Mouse (Mus musculus): Measurements from ENCODE around the gene Wfdc21. TPM values are rescaled to one million over a fixed set of nuclear protein-coding genes. Genes with fewer than 3 reads are reported as not detected.

The Wfdc21 gene
- polyA plus RNA-seq, 1 experiment from 2014 or later: not detected

- no peaks in the 10 kb centered on the region for H3K27me3 ChIP-seq
- 93% methylated on average over 9 of the region's 9 CpGs for WGBS
- H3K27ac ChIP-seq (replicated peaks): no peak overlapping the region
- H3K9me3 ChIP-seq: no peaks in the 10 kb centered on the region
- H3K9ac ChIP-seq: no peak overlapping the region
- H3K4me2 ChIP-seq: no peak overlapping the region
- H3K4me1 ChIP-seq (replicated peaks): no peaks in the 10 kb centered on the region
- peaks cover 94% of the 10 kb centered on the region for H3K36me3 ChIP-seq
- no peak for ATAC-seq (ENCODE audit: low FRiP score, low read depth)
- no peak overlapping the region for H3K4me3 ChIP-seq
Measured at GRCm38 (mm10) chr11:83767306-83767705, 20.6 kb downstream of the Wfdc21 start.

- no peaks in the 10 kb centered on the region for H3K27me3 ChIP-seq
- ATAC-seq (ENCODE audit: low FRiP score, low read depth): no peak
- peaks cover 94% of the 10 kb centered on the region for H3K36me3 ChIP-seq
- H3K4me1 ChIP-seq (replicated peaks): no peaks in the 10 kb centered on the region
- no peak overlapping the region for H3K27ac ChIP-seq (replicated peaks)
- no peaks in the 10 kb centered on the region for H3K9me3 ChIP-seq
- 96% methylated on average over 4 of the region's 4 CpGs for WGBS
- no peak overlapping the region for H3K4me3 ChIP-seq
- no peak overlapping the region for H3K9ac ChIP-seq
- no peak overlapping the region for H3K4me2 ChIP-seq
Measured at GRCm38 (mm10) chr11:83768976-83769375, 22.2 kb downstream of the Wfdc21 start.

- Histone ChIP-seq H3K4me2 (no peak overlapping the region), H3K36me3 (peaks cover 93% of the 10 kb centered on the region), H3K4me3 (no peak overlapping the region), H3K27ac (replicated peaks) (no peak overlapping the region), H3K27me3 (no peaks in the 10 kb centered on the region), H3K4me1 (replicated peaks) (no peaks in the 10 kb centered on the region), H3K9ac (no peak overlapping the region), H3K9me3 (no peaks in the 10 kb centered on the region)
- WGBS: 94% methylated on average over 7 of the region's 7 CpGs
- ATAC-seq (ENCODE audit: low FRiP score, low read depth): no peak
Measured at GRCm38 (mm10) chr11:83771014-83771413, 24.3 kb downstream of the Wfdc21 start.

DNA sequence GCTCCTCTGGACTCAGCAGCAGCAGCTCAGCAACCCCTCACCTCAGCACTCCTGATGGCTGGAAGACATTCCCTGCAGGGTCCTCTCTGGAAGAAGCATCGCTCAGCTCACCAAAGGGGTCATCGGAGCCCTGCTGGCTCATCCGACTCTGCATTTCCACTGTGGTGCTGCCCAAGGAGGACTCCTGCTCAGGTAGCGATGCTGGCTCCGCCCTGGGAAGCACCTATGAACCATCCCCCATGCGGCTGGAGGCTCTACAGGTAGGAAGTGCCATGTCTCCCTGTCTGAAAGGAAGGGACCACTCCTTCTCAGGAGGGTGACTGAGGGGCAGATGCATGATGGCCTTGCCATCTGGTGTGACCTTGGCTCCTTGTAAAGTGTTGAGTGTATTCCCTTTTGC lies 25.6 kb downstream of the Wfdc21 start:
- WGBS: over 99% methylated on average over 6 of the region's 6 CpGs
- Histone ChIP-seq H3K4me3 (no peak overlapping the region), H3K36me3 (peaks cover 95% of the 10 kb centered on the region), H3K9me3 (no peaks in the 10 kb centered on the region), H3K27me3 (no peaks in the 10 kb centered on the region), H3K4me2 (no peak overlapping the region), H3K27ac (replicated peaks) (no peak overlapping the region), H3K9ac (no peak overlapping the region), H3K4me1 (replicated peaks) (no peaks in the 10 kb centered on the region)
- ATAC-seq (ENCODE audit: low FRiP score, low read depth): no peak

DNA sequence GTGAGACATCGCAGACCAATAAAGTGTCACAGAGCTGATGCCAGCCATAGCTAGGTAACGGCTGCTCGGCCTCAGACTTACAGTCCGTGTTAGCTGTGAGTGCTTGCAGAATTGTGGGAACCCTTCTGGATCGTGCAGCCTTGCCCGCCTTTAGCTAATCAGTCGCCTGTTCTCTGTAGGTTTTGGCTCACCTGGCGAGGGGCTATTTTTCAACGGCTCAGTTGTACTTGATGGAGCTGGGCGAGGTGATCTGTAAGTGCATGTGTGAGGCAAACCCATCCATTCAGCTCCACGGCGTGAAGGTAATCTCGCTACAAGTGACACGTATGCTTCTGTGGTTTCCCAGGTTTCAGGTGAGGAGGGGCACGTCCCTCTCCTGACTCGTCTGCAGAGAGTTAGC lies 27.0 kb downstream of the Wfdc21 start:
- WGBS: 95% methylated on average over 16 of the region's 16 CpGs
- Histone ChIP-seq H3K4me3 (no peak overlapping the region), H3K36me3 (peaks cover 86% of the 10 kb centered on the region), H3K27ac (replicated peaks) (no peak overlapping the region), H3K9me3 (no peaks in the 10 kb centered on the region), H3K4me1 (replicated peaks) (no peaks in the 10 kb centered on the region), H3K9ac (no peak overlapping the region), H3K4me2 (no peak overlapping the region), H3K27me3 (no peaks in the 10 kb centered on the region)
- ATAC-seq (ENCODE audit: low FRiP score, low read depth): no peak

DNA sequence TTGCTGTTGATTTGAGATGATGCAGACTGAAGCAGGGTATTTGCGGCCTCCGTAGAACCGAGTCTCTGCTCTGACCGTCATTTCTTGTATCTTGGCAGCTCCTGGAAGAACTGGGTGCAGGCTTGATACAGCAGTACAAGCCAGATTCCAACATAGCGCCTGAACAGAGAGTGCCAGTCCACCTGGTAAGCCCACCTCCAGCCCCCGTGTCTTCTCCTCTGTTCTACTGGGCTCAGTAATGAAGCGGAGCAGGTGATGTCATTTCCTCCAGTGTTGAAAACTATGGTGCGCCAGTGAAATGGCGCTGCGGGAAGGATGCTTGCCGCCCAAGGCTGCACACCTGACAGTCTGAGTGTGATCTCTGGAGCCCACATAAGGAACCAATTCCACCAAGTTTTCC lies 27.6 kb downstream of the Wfdc21 start:
- ATAC-seq (ENCODE audit: low FRiP score, low read depth): no peak
- H3K36me3 ChIP-seq: peaks cover 86% of the 10 kb centered on the region
- WGBS: 95% methylated on average over 11 of the region's 11 CpGs
- H3K4me3 ChIP-seq: no peak overlapping the region
- H3K4me2 ChIP-seq: no peak overlapping the region
- H3K27ac ChIP-seq (replicated peaks): no peak overlapping the region
- no peak overlapping the region for H3K9ac ChIP-seq
- no peaks in the 10 kb centered on the region for H3K9me3 ChIP-seq
- no peaks in the 10 kb centered on the region for H3K27me3 ChIP-seq
- H3K4me1 ChIP-seq (replicated peaks): no peaks in the 10 kb centered on the region

GRCm38 (mm10) chr11:83776798-83777197 lies 30.1 kb downstream of the Wfdc21 start:
- no peak overlapping the region for H3K9ac ChIP-seq
- no peaks in the 10 kb centered on the region for H3K27me3 ChIP-seq
- ATAC-seq (ENCODE audit: low FRiP score, low read depth): no peak
- H3K36me3 ChIP-seq: peaks cover 89% of the 10 kb centered on the region
- no peaks in the 10 kb centered on the region for H3K9me3 ChIP-seq
- H3K27ac ChIP-seq (replicated peaks): no peak overlapping the region
- no peak overlapping the region for H3K4me2 ChIP-seq
- H3K4me1 ChIP-seq (replicated peaks): no peaks in the 10 kb centered on the region
- no peak overlapping the region for H3K4me3 ChIP-seq
- WGBS: 89% methylated on average over 8 of the region's 8 CpGs

DNA sequence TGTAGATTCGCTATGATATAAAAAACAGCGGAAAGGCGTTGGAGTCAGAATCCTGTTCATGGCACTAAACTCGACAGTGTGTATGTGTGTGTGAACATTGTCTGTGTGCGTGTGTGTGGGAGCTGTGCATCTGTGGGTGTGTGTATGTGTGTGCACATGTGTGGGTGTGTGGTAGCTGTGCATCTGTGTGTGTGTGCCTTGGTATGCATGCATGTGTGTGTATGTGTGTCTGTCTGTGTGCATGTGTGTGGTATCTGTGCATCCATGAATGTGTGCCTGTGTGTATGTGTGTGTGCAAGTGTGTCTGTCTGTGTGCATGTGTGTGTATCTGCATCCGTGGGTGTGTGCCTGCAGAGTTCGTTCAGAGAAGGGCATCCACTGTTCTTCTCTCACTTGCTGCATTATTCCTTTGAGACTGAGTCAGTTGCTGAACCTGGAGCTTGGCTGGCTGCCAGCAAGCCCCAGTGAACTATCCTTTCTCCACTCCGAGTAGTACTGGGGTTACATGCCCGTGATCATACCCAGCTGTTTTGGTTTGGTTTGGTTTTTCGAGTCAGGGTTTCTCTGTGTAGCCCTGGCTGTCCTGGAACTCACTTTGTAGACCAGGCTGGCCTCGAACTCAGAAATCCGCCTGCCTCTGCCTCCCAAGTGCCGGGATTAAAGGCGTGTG lies 37.3 kb downstream of the Wfdc21 start:
- H3K4me3 ChIP-seq: no peak overlapping the region
- no peak for ATAC-seq (ENCODE audit: low FRiP score, low read depth)

GRCm38 (mm10) chr11:83784661-83785060 lies 37.9 kb downstream of the Wfdc21 start:
- Histone ChIP-seq H3K27me3 (no peaks in the 10 kb centered on the region), H3K4me1 (replicated peaks) (no peaks in the 10 kb centered on the region), H3K9me3 (no peaks in the 10 kb centered on the region), H3K27ac (replicated peaks) (no peak overlapping the region), H3K4me3 (no peak overlapping the region), H3K36me3 (peaks cover 32% of the 10 kb centered on the region), H3K4me2 (no peak overlapping the region), H3K9ac (no peak overlapping the region)
- WGBS: 90% methylated on average over 2 of the region's 2 CpGs
- no peak for ATAC-seq (ENCODE audit: low FRiP score, low read depth)

More for the DNA sequence above, 37.3 kb downstream of the Wfdc21 start:
- H3K27me3 ChIP-seq: no peaks in the 10 kb centered on the region
- H3K9me3 ChIP-seq: no peaks in the 10 kb centered on the region
- WGBS: 84% methylated on average over 14 of the region's 14 CpGs
- H3K9ac ChIP-seq: no peak overlapping the region
- H3K27ac ChIP-seq (replicated peaks): no peak overlapping the region
- H3K4me2 ChIP-seq: no peak overlapping the region
- peaks cover 38% of the 10 kb centered on the region for H3K36me3 ChIP-seq
- H3K4me1 ChIP-seq (replicated peaks): no peaks in the 10 kb centered on the region

DNA sequence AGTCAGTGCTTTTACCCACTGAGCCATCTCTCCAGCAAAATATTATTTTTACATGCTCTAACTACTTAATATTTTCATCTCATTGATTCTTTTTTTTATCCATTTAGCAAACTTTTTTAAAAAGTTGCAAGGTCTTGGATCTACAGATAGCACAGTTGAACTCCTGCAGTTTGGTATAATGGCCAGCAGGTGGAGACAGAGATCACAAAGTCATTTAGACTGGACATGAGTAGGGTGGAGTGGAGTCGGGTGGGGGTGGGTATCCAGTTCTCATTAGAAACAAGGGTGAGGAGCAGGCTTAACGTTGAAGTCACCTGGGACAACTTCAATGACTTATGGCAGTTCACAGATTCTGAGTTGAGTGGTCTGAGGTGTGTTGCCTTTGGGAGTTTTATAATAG lies 38.6 kb downstream of the Wfdc21 start:
- ATAC-seq (ENCODE audit: low FRiP score, low read depth): 0 out of 2 replicates have a peak, but pooled peaks have one; percentile 51
- Histone ChIP-seq H3K4me3 (no peak overlapping the region), H3K27ac (replicated peaks) (no peak overlapping the region), H3K27me3 (no peaks in the 10 kb centered on the region), H3K36me3 (peaks cover 25% of the 10 kb centered on the region), H3K9ac (no peak overlapping the region), H3K4me2 (no peak overlapping the region), H3K9me3 (no peaks in the 10 kb centered on the region), H3K4me1 (replicated peaks) (no peaks in the 10 kb centered on the region)
- 12% methylated on average over 2 of the region's 2 CpGs for WGBS

DNA sequence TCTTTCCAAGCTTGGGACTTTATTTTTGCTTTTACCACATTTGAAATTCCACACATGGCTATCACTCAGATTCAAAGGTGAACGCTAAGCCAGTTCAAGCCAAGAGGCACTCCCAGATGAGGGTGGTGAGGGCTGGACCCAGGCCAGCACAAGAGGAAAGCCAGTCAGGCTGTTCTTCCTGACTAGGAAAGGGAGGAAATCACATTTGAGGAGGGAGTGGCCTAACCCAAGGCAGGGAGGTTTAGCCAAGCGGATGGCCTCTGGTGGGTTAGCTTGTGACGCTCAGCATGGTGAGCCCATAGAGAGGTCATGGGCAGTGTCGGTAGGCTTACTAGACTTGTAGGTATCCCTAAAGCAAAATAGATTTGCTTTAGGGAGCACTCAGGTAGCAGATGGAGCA lies 40.1 kb downstream of the Wfdc21 start:
- Histone ChIP-seq H3K4me3 (no peak overlapping the region), H3K9ac (no peak overlapping the region), H3K4me2 (no peak overlapping the region), H3K4me1 (replicated peaks) (no peaks in the 10 kb centered on the region), H3K27me3 (no peaks in the 10 kb centered on the region), H3K9me3 (no peaks in the 10 kb centered on the region), H3K36me3 (peaks cover 11% of the 10 kb centered on the region; the same call in 1 of the 2 replicates), H3K27ac (replicated peaks) (no peak overlapping the region)
- no peak for ATAC-seq (ENCODE audit: low FRiP score, low read depth)
- 84% methylated on average over 4 of the region's 4 CpGs for WGBS

GRCm38 (mm10) chr11:83787401-83788021 lies 40.8 kb downstream of the Wfdc21 start:
- Histone ChIP-seq H3K4me2 (no peak overlapping the region), H3K27me3 (no peaks in the 10 kb centered on the region), H3K4me3 (no peak overlapping the region), H3K36me3 (peaks cover 10% of the 10 kb centered on the region; the same call in 1 of the 2 replicates), H3K9ac (no peak overlapping the region), H3K4me1 (replicated peaks) (no peaks in the 10 kb centered on the region), H3K9me3 (no peaks in the 10 kb centered on the region), H3K27ac (replicated peaks) (no peak overlapping the region)
- ATAC-seq (ENCODE audit: low FRiP score, low read depth): no peak
- 85% methylated on average over 15 of the region's 15 CpGs for WGBS
